Mouse (Mus musculus) urinary bladder, postnatal 10 days (tissue): ENCODE results near the gene Fars2.

ENCODE experiments used
- DNase-seq: peaks from one replicate; pipeline ENCODE4 v3.0.0; 2022; ENCODE audit warnings: low spot score

Gene Fars2

GRCm38 (mm10) chr13:36732891-36733490, 615.8 kb downstream of the Fars2 start:
- DNase-seq, result no peak

DNA sequence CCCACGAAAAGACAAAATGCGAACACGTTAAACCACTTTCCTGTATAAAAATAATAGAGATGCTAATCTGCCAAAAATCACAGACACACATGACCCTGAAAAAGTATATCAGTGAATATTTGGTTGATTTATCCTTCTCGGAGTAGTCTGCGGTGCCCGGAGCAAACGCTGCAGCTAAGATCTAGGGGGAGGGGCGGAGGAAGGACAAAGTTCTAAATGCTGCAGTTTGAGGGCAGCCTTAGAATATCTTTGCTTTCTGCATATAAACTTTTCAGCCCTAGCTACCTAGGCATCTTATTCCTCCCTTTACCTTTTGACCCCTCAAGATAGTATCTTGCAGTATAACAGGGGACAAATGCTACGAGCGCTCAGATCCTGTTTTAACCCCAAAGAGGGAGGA, 616.4 kb downstream of the Fars2 start:
- no peak for DNase-seq

GRCm38 (mm10) chr13:36733989-36734690, 616.9 kb downstream of the Fars2 start:
- no peak for DNase-seq

DNA sequence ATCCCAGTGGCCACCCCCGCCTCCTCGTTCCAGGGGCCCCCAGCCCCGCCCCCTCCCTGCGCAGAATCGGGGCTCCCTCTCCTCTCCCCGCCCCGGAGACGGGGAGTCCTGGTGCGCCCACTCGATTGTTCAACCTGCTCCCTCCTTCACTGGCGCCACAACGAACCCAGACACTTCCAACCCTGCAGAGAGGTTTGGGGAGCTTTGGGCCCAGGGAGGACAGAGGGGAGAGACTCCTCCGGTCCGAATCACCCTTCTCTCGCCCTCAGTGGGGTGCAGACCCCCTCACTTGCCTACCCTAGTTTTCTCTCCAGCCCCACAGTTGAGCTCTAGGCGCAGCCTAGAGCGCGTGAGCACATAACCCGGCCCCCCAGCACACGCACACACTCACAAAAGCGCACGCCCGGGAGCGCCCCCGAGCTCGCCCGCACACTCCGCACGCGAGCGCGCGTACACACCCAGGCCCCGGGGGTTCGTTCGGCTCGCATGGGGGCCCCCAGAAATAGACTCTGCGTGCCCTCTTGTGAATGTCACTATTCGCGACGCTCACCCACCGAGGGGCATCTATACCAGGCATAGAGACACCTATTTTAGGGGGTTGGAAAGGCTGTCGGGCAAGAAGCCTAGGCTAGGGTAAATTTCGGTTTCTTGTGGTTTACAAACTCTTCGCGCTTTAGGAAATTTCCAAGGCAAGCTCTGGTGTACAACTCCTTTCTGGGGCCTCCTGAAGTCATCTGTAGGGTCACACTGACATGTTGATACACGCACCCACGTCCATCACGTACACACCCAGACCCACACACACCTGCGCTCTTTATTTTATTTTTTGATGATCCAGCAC, 617.7 kb downstream of the Fars2 start, which contains the start of gene Nrn1:
Gene Nrn1 (minus strand): TSS at position 401 of the 841 bp plus-strand sequence.
- no peak for DNase-seq

DNA sequence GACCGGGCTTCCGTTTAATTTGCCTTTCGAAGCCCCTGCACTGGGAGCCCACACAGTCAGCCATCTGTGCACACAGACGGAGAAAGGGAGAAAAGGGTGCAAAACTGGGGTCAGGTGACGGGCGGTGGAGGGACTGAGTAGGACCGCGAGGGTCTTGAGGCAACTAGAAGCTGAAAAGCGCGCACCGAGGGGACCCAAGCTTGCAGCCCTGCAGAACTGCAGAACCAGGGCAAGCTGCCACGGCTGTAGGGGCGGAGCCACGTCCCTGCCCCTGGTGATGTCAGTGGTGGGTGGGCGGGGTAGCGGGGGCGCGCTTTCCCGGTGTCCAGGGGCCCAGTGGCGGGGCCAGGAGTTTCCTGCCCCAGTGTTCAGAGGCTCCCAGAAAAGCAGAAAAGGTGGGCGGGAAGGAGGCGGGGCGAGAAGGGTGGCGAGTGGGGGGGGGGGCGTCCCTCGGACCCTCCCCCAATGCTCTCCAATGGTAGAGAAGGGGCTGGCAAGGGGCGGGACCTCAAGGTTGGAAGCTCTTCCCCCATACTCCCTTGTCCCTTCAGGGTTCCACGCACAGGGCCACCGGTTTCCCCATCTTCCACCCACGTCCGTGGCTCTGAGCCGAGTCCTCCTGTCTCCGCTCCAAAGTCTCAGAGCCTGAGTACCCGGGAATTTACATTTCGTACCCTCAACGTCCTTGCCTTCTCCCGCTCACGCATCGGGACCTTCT, 618.8 kb downstream of the Fars2 start:
- DNase-seq, result no peak

DNA sequence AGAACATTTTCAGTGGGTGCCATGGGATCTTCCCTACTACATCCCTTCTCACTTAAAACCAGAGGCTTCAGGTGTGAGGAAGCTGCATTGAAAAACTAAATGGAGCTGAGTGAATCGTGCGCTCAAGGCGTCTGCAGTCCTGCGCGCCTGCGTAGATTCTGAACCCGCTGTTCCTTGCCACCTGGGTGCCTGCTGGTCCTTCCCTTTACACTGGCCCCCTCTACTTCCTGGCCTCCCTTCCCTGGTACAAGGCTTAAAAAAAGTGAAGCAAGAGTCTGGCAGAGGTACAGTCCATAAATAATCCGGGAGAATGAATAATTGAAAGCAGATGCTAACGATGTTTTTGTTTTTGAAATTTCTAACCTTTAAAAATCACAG, 619.4 kb downstream of the Fars2 start:
- DNase-seq, result no peak

DNA sequence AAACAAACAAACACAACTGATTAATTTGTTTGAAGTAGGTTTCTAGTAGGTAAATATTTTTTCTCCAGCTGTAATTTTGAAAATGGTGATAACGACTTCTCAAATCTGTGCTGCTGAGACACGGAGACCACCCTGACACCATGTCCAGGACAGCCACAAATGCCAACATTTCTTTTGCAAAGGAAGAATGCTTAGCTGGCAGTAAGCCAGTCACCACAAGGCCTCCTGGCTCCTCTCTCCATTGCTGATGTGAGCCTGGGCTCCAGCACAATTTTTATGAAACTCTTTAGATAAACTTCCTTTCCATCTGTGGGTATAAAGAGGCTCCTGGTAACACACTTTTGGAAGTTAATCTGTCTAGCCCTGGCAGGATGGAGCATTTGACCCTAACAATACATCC, 632.8 kb downstream of the Fars2 start:
- DNase-seq, result no peak

GRCm38 (mm10) chr13:36751861-36752260, 634.6 kb downstream of the Fars2 start:
- DNase-seq, result no peak

- no peak for DNase-seq
Measured at GRCm38 (mm10) chr13:36766801-36767200, 649.6 kb downstream of the Fars2 start.
